Mouse (Mus musculus): Measurements from ENCODE around the gene Pdgfb. TPM values are rescaled to one million over a fixed set of nuclear protein-coding genes. Genes with fewer than 3 reads are reported as not detected.

Gene Pdgfb
- total and polyA plus RNA-seq, 2 experiments from 2014 or later: 9.2 to 24.4 TPM

DNA sequence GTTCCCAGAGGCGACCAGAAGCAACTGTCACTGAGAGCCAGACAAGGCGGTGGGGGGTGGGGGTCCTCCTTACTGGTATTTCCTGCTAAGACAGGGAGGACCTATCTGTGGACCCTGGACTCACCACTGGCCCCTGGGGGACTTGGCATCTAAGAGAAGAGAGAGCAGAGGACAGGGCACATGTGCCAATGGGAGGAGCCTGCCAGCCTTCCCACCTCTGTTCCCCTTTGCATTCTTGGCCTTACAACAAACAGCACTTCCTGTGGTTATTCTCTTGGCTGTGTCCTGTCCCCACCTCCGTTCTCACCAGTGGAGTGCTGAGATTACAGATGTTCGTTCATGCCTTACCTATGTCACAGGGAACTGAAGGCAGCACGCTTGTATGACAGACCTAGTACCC is 14.1 kb upstream of the Pdgfb start:
- Histone ChIP-seq H3K4me2 (ENCODE audit: low read depth, low read length, poor library complexity, severe bottlenecking) (no peak overlapping the region), H3K27ac (ENCODE audit: low read depth, low read length) (no peak overlapping the region), H3K9ac (replicated peaks; ENCODE audit: low read length, poor library complexity, severe bottlenecking) (no peak overlapping the region), H3K4me1 (ENCODE audit: insufficient read depth, low read length) (peaks cover 8% of the 10 kb centered on the region; the same call in 1 of the 2 replicates), H3K36me3 (ENCODE audit: insufficient read depth, low read length) (no peaks in the 10 kb centered on the region), H3K27me3 (ENCODE audit: insufficient read depth, low read length) (no peaks in the 10 kb centered on the region), H3K9me3 (ENCODE audit: low read length) (no peaks in the 10 kb centered on the region), H3K4me3 (ENCODE audit: low read depth, low read length) (no peak overlapping the region)
- TF ChIP-seq CTCF (IDR thresholded peaks at IDR 0.05): no peak
- ATAC-seq (ENCODE audit: low FRiP score): no peak
- no peak for DNase-seq (ENCODE audit: low spot score)
- 68% methylated on average over 5 of the region's 5 CpGs for WGBS

DNA sequence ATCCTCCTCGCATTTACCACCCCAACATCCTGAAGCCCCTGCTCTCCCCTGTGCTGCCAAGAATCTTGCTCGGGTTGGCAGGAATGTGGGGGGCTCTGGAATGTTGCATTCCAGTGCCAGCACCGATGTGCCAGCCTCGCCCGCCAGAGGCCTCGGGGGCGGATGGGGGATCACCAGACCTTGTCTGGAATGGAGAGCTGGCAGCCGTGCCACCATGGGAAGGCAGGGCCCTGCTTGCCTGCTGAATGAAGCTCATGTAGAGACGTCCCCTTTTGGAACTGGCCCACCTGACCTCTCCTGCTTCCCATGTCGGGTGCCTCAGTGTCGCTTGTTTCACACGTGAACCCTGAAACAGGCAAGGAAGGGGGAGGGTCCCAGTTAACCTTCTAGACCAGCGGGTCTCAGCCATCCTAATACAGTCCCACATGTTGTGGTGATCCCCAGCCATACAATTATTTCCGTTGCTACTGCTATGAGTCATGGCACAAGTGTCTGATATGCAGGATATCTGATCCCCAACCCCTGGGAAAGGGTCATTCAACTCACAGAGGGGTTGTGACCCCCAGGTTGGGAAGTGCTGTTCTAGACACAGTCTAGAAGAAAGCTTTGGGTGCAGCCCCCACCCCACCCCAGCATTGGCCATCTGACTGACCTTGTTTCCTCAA is 12.0 kb upstream of the Pdgfb start:
- H3K4me1 ChIP-seq (ENCODE audit: insufficient read depth, low read length): peaks cover 8% of the 10 kb centered on the region; the same call in 1 of the 2 replicates
- H3K9me3 ChIP-seq (ENCODE audit: low read length): no peaks in the 10 kb centered on the region
- H3K4me2 ChIP-seq (ENCODE audit: low read depth, low read length, poor library complexity, severe bottlenecking): no peak overlapping the region
- DNase-seq (ENCODE audit: low spot score) (no peak), ATAC-seq (ENCODE audit: low FRiP score) (no peak)
- 71% methylated on average over 14 of the region's 14 CpGs for WGBS
- TF ChIP-seq CTCF (IDR thresholded peaks at IDR 0.05): no peak
- no peak overlapping the region for H3K4me3 ChIP-seq (ENCODE audit: low read depth, low read length)
- no peak overlapping the region for H3K27ac ChIP-seq (ENCODE audit: low read depth, low read length)
- no peaks in the 10 kb centered on the region for H3K27me3 ChIP-seq (ENCODE audit: insufficient read depth, low read length)
- H3K36me3 ChIP-seq (ENCODE audit: insufficient read depth, low read length): no peaks in the 10 kb centered on the region
- H3K9ac ChIP-seq (replicated peaks; ENCODE audit: low read length, poor library complexity, severe bottlenecking): no peak overlapping the region

DNA sequence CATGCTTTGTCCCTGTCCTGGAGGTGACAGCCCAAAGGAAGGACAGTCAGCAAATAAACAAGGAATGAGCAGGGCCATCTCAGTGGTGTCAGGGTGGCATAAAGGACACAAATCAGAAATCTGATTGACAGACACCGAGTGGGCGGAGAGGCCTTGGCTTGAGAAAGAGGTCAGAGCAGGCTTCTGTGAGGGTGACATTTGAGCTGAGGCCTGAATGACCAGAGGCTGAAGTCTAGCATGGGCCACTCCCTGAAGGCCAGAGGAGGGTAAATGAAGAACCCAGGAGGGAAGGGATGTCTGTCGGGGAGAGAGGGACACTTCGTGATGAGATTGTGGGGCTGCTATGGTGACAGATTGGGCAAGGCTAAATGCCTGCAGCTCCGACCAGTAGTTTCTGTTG is 11.3 kb upstream of the Pdgfb start:
- TF ChIP-seq CTCF (IDR thresholded peaks at IDR 0.05): no peak
- no peaks in the 10 kb centered on the region for H3K36me3 ChIP-seq (ENCODE audit: insufficient read depth, low read length)
- 74% methylated on average over 5 of the region's 5 CpGs for WGBS
- DNase-seq (ENCODE audit: low spot score): no peak
- H3K27me3 ChIP-seq (ENCODE audit: insufficient read depth, low read length): no peaks in the 10 kb centered on the region
- no peak overlapping the region for H3K4me2 ChIP-seq (ENCODE audit: low read depth, low read length, poor library complexity, severe bottlenecking)
- no peak for ATAC-seq (ENCODE audit: low FRiP score)
- H3K9ac ChIP-seq (replicated peaks; ENCODE audit: low read length, poor library complexity, severe bottlenecking): no peak overlapping the region
- H3K9me3 ChIP-seq (ENCODE audit: low read length): no peaks in the 10 kb centered on the region
- no peak overlapping the region for H3K4me3 ChIP-seq (ENCODE audit: low read depth, low read length)
- H3K4me1 ChIP-seq (ENCODE audit: insufficient read depth, low read length): peaks cover 8% of the 10 kb centered on the region; the same call in 1 of the 2 replicates
- H3K27ac ChIP-seq (ENCODE audit: low read depth, low read length): no peak overlapping the region

DNA sequence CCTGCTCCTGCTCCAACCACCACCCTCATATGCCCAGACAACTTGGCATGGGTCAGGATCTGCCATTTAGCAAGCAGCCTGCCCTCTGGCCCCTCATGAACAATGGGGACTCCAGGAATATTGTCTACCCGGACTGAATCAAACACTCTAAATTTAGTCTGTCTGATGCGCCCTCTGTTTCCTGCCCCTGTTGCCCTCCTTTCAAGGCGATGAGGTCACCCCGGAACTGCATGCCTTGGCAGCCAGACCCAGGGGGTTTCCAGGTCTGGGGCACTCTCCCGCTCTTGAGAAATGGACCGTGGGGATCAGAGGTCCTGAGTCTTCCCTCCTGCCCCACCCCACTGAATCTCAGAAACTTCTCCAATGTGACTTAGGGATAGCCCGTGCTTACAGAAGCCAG is 10.8 kb upstream of the Pdgfb start:
- no peak for ATAC-seq (ENCODE audit: low FRiP score)
- no peak overlapping the region for H3K4me2 ChIP-seq (ENCODE audit: low read depth, low read length, poor library complexity, severe bottlenecking)
- H3K27ac ChIP-seq (ENCODE audit: low read depth, low read length): no peak overlapping the region
- no peak for TF ChIP-seq CTCF (IDR thresholded peaks at IDR 0.05)
- 57% methylated on average over 7 of the region's 7 CpGs for WGBS
- no peak overlapping the region for H3K4me3 ChIP-seq (ENCODE audit: low read depth, low read length)
- no peaks in the 10 kb centered on the region for H3K27me3 ChIP-seq (ENCODE audit: insufficient read depth, low read length)
- no peak for DNase-seq (ENCODE audit: low spot score)
- peaks cover 8% of the 10 kb centered on the region; the same call in 1 of the 2 replicates for H3K4me1 ChIP-seq (ENCODE audit: insufficient read depth, low read length)
- H3K36me3 ChIP-seq (ENCODE audit: insufficient read depth, low read length): no peaks in the 10 kb centered on the region
- H3K9me3 ChIP-seq (ENCODE audit: low read length): no peaks in the 10 kb centered on the region
- no peak overlapping the region for H3K9ac ChIP-seq (replicated peaks; ENCODE audit: low read length, poor library complexity, severe bottlenecking)

DNA sequence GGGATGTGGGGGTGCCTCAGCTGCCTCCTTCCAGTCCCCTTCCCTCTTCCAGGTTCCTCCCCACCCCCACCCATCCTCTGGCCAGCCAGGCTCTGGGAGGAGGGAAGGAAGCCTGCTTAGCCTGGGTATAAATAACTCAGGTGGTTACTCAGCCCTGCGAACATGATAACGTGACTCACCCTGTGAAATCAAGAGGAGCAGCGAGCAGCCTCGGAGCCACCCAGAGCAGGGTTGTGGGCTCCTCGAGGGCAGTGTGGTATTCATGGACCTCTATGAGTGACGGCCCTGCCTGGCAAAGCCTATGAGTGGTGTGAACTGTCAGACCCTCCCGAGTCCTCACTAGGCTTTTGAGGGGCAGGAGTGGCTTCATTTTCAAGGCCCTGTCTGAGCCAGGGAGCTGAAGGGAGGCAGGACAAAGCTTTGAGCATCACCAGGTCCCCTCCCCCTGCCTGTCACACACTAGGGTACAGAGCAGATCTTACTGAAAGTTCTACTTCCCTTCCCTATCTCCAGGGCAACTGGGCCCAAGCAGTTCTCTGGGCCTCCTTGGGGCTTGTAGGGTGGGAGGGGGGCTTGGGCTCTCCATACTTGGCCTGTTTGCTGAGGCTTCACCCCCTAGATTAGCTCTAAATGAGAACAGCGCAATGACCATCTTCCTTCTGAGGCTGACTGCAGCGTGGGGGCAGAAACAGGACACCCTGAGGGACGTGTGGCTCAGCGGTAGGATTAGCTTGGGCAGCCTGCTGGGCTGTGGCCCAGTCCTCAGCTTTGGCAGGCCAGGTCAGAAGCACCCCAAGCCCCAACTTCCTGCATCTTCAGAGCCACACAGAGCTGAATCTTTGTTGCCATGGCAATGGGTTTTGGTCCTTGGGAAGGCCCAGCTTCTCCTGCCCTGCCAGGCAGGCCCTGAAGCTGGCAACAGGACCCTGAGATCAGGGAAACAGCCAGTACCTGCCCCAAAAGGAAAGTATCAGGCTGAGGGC is 9.8 kb upstream of the Pdgfb start:
- Histone ChIP-seq H3K4me2 (ENCODE audit: low read depth, low read length, poor library complexity, severe bottlenecking) (no peak overlapping the region), H3K9me3 (ENCODE audit: low read length) (no peaks in the 10 kb centered on the region), H3K27me3 (ENCODE audit: insufficient read depth, low read length) (no peaks in the 10 kb centered on the region), H3K4me1 (ENCODE audit: insufficient read depth, low read length) (peaks cover 8% of the 10 kb centered on the region; the same call in 1 of the 2 replicates), H3K36me3 (ENCODE audit: insufficient read depth, low read length) (no peaks in the 10 kb centered on the region; the same call in 1 of the 2 replicates), H3K27ac (ENCODE audit: low read depth, low read length) (peak overlapping the region; percentile 8; the same call in 1 of the 2 replicates), H3K4me3 (ENCODE audit: low read depth, low read length) (no peak overlapping the region), H3K9ac (replicated peaks; ENCODE audit: low read length, poor library complexity, severe bottlenecking) (peak overlapping the region; percentile 36; the same call in 1 of the 2 replicates)
- DNase-seq (ENCODE audit: low spot score) (no peak), ATAC-seq (ENCODE audit: low FRiP score) (no peak)
- 33% methylated on average over 11 of the region's 11 CpGs for WGBS
- TF ChIP-seq CTCF (IDR thresholded peaks at IDR 0.05): no peak
